Mouse (Mus musculus) heart, postnatal 0 days (tissue): ENCODE results near the gene Ak9. TPM values are rescaled to one million over a fixed set of nuclear protein-coding genes. Genes with fewer than 3 reads are reported as not detected.

Source experiments
- ATAC-seq: fragments of 200-750 bp; cut with Nextera tagmentation; 2 replicates; pipeline ENCODE4 v1.8.0; 2017; ENCODE audit warnings: low read depth, moderate number of reproducible peaks, moderate library complexity; ENCODE audit not compliant: insufficient read depth
- DNase-seq: peaks from one replicate; pipeline ENCODE4 v3.0.0-alpha.2; 2016; ENCODE audit warnings: low spot score
- H3K27ac ChIP-seq: fragments of 300-500 bp; sonication (generic); 2 replicates; pipeline ENCODE4 v1.5.1; 2014; ENCODE audit warnings: low read depth, mild to moderate bottlenecking
- H3K27me3 ChIP-seq: fragments of 300-500 bp; sonication (generic); 2 replicates; pipeline ENCODE4 v1.6.1; 2014; ENCODE audit warnings: low read length, mixed read lengths; ENCODE audit not compliant: control insufficient read depth, insufficient read depth
- H3K36me3 ChIP-seq: fragments of 300-500 bp; sonication (generic); replicated peaks from 2 replicates; pipeline ENCODE4 v1.6.1; 2014; ENCODE audit warnings: low read length, mixed read lengths; ENCODE audit not compliant: control insufficient read depth, insufficient read depth
- H3K4me1 ChIP-seq: fragments of 300-500 bp; sonication (generic); 2 replicates; pipeline ENCODE4 v1.6.1; 2014; ENCODE audit warnings: antibody characterized with exemption; ENCODE audit not compliant: control insufficient read depth, insufficient read depth
- H3K4me2 ChIP-seq: fragments of 300-500 bp; sonication (generic); 2 replicates; pipeline ENCODE4 v1.6.1; 2014; ENCODE audit warnings: low read depth, mild to moderate bottlenecking, low read length, moderate library complexity
- H3K4me3 ChIP-seq: fragments of 300-500 bp; sonication (generic); 2 replicates; pipeline ENCODE4 v1.5.1; 2014; ENCODE audit warnings: low read depth, low read length
- H3K9ac ChIP-seq: fragments of 300-500 bp; sonication (generic); replicated peaks from 2 replicates; pipeline ENCODE4 v1.6.1; 2014; ENCODE audit warnings: low read depth, low read length, mixed read lengths
- H3K9me3 ChIP-seq: fragments of 300-500 bp; sonication (generic); replicated peaks from 2 replicates; pipeline ENCODE4 v1.6.1; 2016; ENCODE audit warnings: low read length; ENCODE audit not compliant: control insufficient read depth
- CTCF ChIP-seq: IDR thresholded peaks from 2 replicates; pipeline ENCODE4 v1.5.1; 2016; ENCODE audit warnings: antibody characterized with exemption, control low read depth, low read depth
- EP300 ChIP-seq: IDR thresholded peaks from 2 replicates; pipeline ENCODE4 v1.6.1; 2016; ENCODE audit warnings: antibody characterized with exemption, low read depth
- WGBS: fragments of 180-500 bp; shearing (Covaris S2); extraction: QIAGEN DNeasy Blood & Tissue Kit; methylation state at CpG from one replicate; pipeline ENCODE4 v1.1.7; 2014; 5-methylcytosine and 5-hydroxymethylcytosine counted together
- polyA plus RNA-seq: library from polyadenylated mRNA; unstranded; fragments of >200 nt; fragmentation: Nextera tagmentation; extraction: Ambion mirVana; gene quantifications from 2 replicates; pipeline ENCODE4 v1.2.1, GENCODE M21; 2015
- total RNA-seq: library from RNA; depleted of rRNA; stranded (reverse); fragments of >200 nt; gene quantifications from 2 replicates; pipeline ENCODE4 v1.2.3, GENCODE M21; 2014; ENCODE audit warnings: low replicate concordance

The Ak9 gene
- total and polyA plus RNA-seq, 2 experiments from 2014 or later = 0.23 to 0.29 TPM

GRCm38 (mm10) chr10:41449684-41450083 lies 145.9 kb downstream of the Ak9 start:
- peak; percentile 18 for DNase-seq
- Histone ChIP-seq H3K9me3 (no peaks in the 10 kb centered on the region), H3K9ac (peak overlapping the region; percentile 85), H3K36me3 (0 out of 2 replicates have a peak, but pooled peaks cover 4% of the 10 kb centered on the region), H3K4me3 (peak overlapping the region; percentile 85), H3K4me1 (peaks cover 3% of the 10 kb centered on the region; the same call in 1 of the 2 replicates), H3K27ac (peak overlapping the region; percentile 82), H3K27me3 (no peaks in the 10 kb centered on the region), H3K4me2 (peak overlapping the region; percentile 85)
- 15% methylated on average over 14 of the region's 14 CpGs for WGBS
- peak; percentile 36; the same call in 1 of the 2 replicates for ATAC-seq
- TF ChIP-seq EP300 = no peak
- TF ChIP-seq CTCF = no peak

GRCm38 (mm10) chr10:41450137-41450670 lies 146.4 kb downstream of the Ak9 start, which contains the start of gene Zbtb24:
Gene Zbtb24 (plus strand): TSS chr10:41450383.
- Histone ChIP-seq H3K9ac (peak within 1 kb of the TSS; percentile 85), H3K36me3 (peaks cover 6% of the 10 kb centered on the region; the same call in 1 of the 2 replicates), H3K4me3 (peak within 1 kb of the TSS; percentile 85), H3K4me1 (peaks cover 3% of the 10 kb centered on the region; the same call in 1 of the 2 replicates), H3K4me2 (peak within 1 kb of the TSS; percentile 85), H3K27me3 (no peaks in the 10 kb centered on the region), H3K9me3 (no peaks in the 10 kb centered on the region), H3K27ac (peak within 1 kb of the TSS; percentile 82)
- peak; percentile 91 for DNase-seq
- WGBS = under 1% methylated on average over 49 of the region's 49 CpGs
- peak; percentile 52 for TF ChIP-seq EP300
- no peak for TF ChIP-seq CTCF
- peak; percentile 99 for ATAC-seq

GRCm38 (mm10) chr10:41450780-41451522 lies 147.2 kb downstream of the Ak9 start:
- no peak for TF ChIP-seq CTCF
- TF ChIP-seq EP300 = no peak
- WGBS = 50% methylated on average over 18 of the region's 18 CpGs
- Histone ChIP-seq H3K4me3 (peak overlapping the region; percentile 85), H3K27ac (peak overlapping the region; percentile 82), H3K36me3 (peaks cover 13% of the 10 kb centered on the region), H3K9ac (peak overlapping the region; percentile 85), H3K27me3 (no peaks in the 10 kb centered on the region), H3K4me1 (peaks cover 3% of the 10 kb centered on the region; the same call in 1 of the 2 replicates), H3K9me3 (no peaks in the 10 kb centered on the region), H3K4me2 (peak overlapping the region; percentile 85)
- no peak for DNase-seq
- no peak for ATAC-seq

GRCm38 (mm10) chr10:41451656-41452055 lies 147.9 kb downstream of the Ak9 start:
- WGBS = 88% methylated on average over 9 of the region's 9 CpGs
- no peak overlapping the region for H3K4me2 ChIP-seq
- H3K4me3 ChIP-seq = no peak overlapping the region
- peaks cover 6% of the 10 kb centered on the region; the same call in 1 of the 2 replicates for H3K4me1 ChIP-seq
- H3K36me3 ChIP-seq = peaks cover 17% of the 10 kb centered on the region
- ATAC-seq = no peak
- no peaks in the 10 kb centered on the region for H3K27me3 ChIP-seq
- DNase-seq = no peak
- no peak overlapping the region for H3K9ac ChIP-seq
- no peaks in the 10 kb centered on the region for H3K9me3 ChIP-seq
- no peak for TF ChIP-seq EP300
- H3K27ac ChIP-seq = no peak overlapping the region

- no peaks in the 10 kb centered on the region for H3K27me3 ChIP-seq
- H3K9ac ChIP-seq = no peak overlapping the region
- H3K36me3 ChIP-seq = peaks cover 17% of the 10 kb centered on the region
- no peak overlapping the region for H3K4me2 ChIP-seq
- no peak overlapping the region for H3K4me3 ChIP-seq
- TF ChIP-seq CTCF (no peak), EP300 (no peak)
- no peak for ATAC-seq
- no peak for DNase-seq
- no peaks in the 10 kb centered on the region for H3K9me3 ChIP-seq
- WGBS = 88% methylated on average over 3 of the region's 3 CpGs
- H3K4me1 ChIP-seq = peaks cover 8% of the 10 kb centered on the region; the same call in 1 of the 2 replicates
- no peak overlapping the region for H3K27ac ChIP-seq
Observed at GRCm38 (mm10) chr10:41452791-41453190, 149.0 kb downstream of the Ak9 start.
